Mouse (Mus musculus) ovary, postnatal 10 days (tissue): ENCODE measurements at regions not wholly inside any gene's neighbourhood (a gene's known extent, or its start where the extent isn't known, plus 50 kb on each side); places are given as distances from the start of the nearest gene placed in this dataset.

Experiments
- DNase-seq: peaks from one replicate; pipeline ENCODE4 v3.0.0; 2022; ENCODE audit warnings: low spot score

DNA sequence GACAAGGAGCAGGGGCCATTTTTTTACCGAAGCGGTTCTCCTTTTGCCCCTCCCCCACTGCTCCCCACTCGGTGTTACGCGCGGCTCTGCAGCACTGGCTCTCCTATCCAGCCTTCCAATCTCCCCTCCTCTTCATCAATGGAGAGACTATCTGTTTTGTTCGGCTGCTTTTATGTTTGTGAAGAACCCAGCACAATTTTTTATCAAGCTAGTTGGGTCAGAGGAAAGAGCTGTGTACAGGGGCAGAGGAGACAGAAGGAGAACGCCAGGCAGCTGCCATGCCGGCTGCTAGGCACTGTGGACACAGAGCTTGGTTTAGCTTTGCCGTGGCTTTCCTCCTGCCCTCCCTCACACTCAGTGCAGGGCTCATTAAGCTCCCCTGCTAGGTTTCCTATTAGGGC, 280.3 kb downstream of the Sox11 start:
- DNase-seq, result no peak

DNA sequence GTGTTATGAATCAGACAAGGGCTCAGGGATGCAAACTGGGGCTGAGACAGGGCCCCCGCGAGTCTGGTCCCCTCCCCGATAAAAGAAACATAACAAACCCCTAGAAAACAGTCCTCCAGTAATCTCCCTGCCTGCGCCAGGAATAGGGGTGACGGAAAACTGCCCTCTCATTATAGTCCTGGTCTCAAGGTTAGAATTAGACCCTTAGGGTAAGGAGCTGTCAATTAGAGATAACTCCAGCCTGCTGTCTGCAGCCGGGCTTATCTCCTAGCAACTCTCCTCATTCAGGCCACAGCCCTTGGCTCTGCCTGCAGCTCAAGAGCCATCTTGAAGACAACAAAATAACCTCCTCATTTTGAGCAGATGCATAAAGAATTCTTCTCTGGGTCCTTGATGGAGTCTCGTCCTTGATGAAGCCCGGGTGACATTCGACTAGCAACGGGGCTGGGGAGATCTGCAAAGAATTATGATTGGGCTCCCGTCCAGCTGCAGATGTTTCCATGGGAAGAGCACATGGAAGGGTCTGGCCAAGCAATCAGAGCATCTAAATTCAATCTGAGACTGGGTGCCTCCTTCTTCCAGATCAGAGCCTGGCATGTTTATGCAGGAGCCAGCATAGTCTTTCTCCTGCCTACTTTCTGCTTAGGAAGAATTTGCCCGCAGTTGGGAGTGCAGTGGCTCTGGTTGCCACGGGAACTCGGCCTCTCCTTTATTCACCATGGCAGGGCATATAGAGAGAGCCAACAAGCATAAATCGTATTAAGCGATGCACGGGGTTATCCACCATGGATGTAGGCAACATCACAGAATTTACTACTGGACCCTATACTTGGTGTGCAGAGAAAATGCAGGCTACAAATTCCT, 281.2 kb downstream of the Sox11 start:
- DNase-seq, result no peak

DNA sequence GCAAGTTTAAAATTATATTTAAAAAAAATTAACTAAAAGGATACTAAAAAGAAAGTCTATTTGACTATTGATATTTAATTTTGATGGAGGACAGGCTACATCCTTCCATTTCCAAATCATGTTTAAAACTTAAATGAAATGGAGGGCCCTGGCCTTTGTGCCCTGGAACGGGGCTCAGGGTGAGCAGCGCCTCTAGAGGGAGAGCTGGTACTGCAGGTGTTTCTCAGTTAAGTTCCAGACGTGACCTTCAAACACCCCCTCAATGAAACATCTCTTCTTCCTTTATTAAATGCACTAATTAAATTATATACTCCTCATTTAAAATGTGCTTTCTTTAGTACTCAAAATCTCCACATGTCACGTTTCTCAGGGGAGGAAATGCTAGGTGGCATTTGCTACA, 282.5 kb downstream of the Sox11 start:
- DNase-seq, result no peak

DNA sequence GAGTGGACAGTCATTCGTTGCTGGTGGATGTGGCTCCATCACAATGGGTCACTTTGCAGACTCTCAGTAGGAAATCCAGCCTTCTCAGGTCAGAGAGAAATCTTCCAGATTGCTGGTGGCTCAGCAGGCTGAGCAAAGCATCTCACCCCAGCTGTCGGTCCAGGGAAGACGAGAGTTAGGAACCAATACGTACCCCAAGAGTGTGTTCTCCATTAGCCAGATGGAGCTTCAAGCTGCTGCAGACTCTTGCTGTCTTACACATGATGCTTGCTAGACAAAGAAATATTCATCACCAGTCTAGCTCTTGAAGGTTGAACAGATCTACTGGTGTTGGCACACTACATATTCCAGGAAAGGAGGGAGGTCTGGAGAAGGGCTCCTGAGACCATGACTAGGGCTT, 288.0 kb downstream of the Sox11 start:
- DNase-seq, result no peak

DNA sequence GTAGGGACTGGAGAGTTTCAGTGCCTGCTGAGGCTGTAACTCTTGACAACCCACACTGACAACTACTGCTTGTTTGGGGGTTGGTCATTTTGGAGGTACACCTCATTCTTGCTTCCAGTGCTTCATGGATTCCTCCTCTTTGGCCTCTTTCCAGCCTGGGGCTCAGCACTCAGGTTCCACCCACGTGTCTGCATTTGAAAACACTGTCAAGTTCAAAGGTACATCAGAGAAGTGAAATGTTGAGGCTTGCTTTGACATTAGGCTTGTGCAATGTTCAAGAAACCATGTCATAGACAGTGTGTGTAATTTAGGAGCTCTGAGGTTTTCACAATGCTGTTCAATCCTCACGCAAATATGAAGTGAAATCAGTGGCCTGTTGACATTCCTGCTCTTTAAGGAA, 304.5 kb downstream of the Sox11 start:
- DNase-seq, result no peak

DNA sequence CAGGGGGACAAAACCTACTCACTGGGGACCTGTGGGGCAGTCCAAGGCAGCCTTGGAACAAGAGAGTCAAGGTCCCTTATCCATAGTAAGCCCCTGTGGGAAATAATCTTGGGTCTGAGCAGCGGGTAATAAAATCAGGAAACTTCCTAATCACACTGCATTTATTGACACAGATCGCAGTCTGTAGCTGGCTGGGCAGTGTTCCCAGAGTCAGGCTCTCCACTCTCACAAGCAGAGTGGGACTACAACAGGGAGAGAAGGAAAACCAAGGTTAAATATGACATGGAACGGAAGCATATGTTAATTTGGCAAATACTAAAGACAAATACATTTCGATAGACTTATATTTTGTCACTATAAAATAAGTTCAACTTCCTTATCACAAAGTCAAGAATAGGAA, 322.6 kb downstream of the Sox11 start:
- no peak for DNase-seq

DNA sequence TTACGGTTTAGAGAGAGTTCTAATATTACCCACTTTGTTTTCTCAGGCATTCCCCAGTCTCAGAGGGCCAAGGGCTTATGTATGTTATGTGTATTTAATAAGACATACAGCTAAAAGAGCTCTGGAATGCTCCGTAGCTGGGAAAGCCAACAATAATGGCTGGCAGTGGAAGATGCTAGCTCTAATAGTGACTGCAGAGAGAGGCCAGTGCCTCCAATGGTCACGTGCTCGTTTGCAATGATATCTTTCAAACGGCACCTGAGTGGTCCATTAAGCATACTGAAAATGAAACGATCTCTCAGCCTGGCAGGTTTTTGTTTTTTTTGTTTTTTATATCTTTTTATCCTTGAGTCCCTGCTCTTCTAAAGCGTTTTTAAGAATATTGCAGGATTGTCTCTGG, 324.0 kb downstream of the Sox11 start:
- DNase-seq, result no peak

DNA sequence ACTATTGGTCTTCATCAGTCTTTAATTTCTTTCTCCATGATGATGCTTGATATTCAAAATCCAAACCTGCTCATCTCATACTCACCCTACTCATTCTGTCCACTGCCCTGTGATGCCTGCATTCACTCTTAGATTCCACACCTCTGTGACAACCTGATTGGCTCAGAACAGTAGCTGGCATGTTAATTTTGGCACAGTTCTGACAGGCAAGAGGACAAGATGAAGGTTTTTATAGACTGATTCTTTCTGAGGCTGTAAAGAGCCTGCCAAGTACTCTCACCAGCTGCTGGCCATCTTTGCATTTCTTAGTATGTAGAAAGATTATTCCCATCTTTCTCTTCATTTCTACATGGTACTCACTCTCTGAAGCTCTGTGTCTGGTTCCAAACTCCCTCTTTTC, 343.1 kb downstream of the Sox11 start:
- DNase-seq, result no peak

DNA sequence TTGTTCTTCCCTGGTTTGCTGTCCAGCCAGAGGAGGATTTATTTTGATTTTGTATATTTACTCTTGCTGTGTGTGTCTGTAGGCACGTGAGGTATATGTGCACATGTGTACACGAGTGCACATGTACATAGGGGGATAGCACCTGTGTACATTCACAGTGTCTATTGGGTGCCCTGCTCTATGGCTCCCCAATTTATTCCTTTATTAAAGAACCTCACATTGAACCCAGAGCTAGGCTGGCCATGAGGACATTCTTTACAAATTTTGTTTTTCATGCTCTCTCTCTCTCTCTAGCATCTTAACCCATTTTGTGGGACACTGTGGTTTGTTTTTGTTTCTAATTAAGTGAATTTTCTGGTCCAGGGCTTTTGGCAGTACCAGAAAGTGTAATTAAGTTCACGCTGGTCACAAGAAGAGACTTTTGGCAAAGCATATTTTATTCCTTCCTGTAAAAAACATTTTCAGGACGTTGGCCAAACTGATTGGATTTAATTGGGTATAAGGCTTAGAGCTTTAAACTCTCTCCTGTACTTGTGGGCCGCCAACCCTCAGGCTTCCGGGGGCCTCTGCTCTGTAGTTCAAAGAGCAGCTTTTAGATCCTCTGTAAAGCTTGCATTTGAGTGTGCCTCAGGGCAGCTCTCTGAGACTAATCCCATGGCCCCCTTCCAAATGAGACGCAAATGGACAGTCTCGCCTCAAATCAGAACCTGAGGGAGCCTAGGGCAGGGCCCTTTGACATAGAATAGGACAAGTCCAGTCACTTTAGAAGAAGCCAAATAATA, 365.9 kb downstream of the Sox11 start:
- DNase-seq, result no peak

DNA sequence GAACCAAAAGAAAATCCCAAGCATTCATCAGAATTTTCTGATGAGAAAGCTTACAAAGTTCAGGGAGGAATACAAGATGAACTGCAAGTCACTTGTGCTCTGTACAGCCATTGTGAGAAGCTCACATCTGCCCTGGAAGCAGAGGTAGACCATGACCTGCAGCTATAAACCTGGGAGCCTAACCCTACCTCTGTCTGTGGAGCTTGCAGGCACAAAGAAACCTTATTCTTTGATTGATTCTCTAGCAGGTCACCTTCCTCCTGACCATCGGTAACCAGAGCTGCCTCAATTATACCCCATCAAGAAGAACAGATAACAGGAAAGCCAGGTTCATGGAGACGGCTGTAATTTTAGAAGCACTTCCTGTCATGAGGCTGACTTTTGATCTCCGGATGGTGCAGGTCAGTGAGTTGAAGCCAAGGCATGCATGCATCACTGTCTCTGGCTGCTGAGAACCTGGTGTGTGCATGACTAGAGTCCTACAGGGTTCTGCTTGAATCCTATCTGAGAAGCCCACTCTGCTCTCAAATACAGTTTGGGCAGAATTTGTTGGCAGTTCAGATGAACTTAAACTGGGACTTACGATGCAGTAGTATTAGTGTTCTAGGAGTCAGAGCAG, 369.8 kb downstream of the Sox11 start:
- no peak for DNase-seq

DNA sequence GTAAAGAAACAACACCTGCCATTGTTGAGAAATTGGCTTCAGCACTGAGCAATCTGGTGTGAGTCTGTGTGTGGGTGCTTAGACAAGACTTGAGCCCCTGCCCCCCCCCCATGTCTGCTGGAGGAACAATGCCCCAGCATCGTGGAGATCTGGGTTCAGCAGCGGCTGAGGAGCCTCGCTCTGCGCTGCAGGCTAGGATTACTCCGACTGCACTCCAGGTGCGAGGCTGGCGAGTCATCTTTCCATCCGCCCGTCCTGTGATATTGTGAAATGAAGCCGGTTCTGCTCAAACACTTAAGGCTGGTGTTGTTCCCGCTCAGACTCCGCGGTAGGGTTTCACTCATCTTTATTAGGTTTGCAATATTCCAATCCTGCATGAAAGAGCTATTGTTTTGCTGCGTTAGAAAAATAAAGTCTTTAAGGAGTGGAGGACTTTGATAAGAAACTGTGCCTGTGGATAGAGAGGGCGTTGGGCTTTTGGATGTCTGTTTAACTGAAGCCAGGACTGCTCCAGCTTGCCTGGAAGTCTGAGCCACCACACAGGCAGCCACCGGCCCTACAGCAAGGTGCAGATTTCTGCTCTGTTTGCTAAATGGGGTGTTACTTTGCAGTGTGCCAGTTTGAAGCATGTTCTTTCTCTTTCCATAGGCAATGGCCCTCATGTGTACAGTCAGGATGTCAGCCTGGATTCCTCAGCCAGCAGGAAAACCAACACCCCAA, 375.2 kb downstream of the Sox11 start:
- DNase-seq, result no peak

DNA sequence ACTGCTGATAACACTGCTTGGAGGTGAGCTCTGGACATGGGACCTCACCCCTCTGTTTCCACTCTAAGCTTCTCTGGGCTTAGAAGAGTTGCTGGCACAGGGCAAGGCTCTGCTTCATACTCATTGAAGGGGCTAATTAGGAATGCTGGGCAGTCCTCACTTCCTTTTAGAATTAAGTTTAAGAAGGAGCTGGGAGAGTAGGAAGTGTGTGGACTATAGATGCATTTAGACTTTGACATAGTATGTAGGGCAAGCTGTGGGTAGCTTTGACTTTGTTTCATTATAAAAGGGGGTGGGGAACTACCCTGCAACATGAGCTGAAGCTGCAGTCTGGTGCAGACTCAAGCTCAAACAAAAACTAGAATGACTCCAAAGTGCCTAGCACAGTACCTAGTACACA, 378.5 kb downstream of the Sox11 start:
- no peak for DNase-seq

DNA sequence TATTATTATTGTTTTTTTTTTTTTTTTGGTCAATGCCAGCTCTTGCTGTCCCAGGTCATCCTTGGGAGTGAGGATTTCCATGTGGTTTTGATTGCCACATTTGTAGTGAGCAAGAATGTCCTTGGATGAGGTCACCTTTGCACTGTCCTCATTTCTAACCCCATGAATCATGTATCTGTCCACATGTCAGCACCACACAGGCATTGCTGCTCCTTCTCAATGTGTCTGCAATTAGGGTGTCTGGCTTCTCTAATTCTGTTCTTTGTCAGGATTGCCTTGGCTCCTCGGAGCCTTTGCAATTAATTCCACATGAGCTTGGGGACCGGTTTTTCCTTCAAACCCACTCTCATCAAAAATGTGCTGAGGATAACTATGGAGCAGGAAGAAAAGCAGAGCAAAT, 402.5 kb downstream of the Sox11 start:
- no peak for DNase-seq

DNA sequence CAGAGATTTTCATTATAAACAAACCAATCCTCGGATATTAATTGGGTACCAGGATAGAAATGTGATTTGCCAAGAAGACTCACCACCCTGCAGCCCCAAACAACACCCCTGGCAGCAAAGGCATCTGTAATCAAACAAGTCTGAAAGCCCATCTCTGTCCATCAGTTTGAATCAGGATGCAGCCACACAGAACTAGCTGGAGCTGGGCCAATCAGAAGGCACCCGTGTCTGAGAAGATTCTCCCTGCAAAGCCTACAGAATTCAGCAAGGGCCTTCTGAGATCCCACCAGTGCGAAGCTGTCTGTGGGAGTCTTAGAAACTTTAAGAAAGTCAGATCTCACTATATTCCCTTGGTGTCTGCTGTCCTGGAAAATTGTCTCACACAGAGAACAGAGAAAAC, 404.5 kb downstream of the Sox11 start:
- no peak for DNase-seq

DNA sequence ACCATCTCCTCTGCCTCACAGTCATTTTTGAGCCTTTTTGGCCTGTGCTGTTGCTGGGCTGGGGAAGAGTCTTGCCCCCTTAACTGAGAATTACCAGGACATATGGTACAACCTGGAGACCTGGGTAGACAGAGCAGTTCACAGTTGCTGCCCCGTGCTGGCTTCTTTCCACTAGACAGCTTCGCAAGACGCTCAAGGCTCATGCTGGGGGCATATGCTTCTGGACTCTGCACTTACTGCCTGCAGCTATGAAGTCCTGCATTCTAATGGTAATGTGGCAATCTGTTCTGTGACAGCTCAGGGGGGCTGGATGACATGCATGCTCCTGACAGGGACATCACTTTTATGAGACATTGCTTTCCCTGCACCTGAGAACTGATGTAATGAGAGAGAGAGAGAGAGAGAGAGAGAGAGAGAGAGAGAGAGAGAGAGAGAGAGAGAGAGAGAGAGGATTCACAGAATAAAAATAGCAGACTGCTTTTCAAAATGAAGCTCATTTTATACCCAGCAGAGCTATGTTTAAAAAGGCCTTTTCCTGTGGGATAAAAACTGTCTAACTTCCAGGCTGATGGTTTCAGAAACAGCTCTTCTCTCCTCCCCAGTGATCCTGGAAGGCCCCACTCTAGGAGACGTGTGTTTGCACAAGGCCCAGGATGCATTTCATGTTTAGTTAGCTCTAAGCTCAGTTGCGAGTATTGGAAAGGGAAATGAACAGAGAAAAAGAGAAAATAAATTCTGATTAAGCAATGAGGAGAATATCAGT, 405.5 kb downstream of the Sox11 start:
- DNase-seq, result no peak

DNA sequence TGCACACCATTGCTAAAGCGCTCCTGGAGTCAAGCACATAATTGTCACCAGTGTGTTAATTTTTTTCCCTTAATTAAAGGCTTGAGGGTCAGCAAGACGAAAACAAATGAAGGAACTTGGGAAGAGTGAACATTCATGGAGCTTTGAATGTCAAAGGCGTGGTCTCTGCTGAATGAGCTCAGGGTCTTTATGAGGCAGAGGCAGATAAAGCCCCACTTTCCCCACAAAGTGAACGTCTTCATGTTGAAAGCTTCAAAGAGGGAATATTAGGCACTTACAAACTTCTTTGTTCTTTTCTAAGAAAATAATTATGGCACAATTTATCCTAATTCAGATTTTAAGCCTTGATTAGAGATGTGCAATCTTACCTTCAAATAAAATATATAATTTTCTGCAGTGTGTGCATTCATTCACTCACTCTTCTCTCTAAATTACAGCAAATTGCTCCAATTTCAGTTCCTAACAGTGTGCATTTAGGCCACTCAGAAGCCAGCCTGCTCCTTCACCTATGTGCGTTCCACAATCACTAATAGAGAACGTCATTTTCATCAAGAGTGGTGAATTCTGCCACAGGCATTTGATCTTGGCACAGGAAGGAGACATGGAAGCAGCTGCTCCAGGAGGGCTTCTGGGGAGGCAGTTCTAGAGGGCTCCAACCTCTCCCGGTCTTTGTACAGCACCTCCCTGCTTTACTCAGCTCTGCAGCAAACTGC, 412.1 kb downstream of the Sox11 start:
- no peak for DNase-seq

DNA sequence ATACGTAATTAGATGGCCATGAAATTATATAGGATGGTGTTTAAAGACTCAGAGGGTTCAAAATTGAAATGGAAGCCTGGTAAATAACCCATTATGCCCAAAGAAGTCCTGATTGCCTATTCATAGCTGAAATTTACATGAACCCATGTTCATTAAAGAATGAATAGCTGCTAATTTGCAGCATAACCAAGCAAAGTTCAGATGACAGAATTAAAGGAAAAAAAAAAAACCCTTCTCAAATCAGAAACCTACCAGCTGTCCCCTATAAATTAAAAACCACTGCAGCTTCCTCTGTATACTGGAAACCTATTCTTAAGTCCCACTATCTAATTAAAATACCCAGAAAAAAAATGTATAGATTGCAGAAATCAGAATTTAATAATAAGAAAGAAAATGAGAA, 436.2 kb downstream of the Sox11 start:
- DNase-seq, result no peak

DNA sequence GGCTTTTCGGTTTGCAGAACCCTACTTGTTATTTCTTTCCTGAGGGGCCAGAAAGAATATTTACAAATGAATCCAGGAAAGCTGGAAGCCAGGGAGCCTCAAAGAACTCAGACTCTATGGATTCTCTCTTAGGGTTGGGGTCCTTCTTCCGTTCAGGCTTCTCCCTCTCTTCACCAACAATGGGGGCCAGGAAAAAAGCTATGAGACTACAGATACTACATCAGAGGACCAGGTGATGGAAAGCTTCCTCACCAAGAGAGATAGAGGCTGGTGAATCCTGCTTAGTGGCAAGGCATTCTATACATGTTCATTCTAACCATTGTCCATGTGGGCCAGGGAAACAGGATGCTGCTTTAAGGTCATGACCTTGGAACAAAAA, 434.9 kb downstream of the Cmpk2 start:
- DNase-seq, result no peak

DNA sequence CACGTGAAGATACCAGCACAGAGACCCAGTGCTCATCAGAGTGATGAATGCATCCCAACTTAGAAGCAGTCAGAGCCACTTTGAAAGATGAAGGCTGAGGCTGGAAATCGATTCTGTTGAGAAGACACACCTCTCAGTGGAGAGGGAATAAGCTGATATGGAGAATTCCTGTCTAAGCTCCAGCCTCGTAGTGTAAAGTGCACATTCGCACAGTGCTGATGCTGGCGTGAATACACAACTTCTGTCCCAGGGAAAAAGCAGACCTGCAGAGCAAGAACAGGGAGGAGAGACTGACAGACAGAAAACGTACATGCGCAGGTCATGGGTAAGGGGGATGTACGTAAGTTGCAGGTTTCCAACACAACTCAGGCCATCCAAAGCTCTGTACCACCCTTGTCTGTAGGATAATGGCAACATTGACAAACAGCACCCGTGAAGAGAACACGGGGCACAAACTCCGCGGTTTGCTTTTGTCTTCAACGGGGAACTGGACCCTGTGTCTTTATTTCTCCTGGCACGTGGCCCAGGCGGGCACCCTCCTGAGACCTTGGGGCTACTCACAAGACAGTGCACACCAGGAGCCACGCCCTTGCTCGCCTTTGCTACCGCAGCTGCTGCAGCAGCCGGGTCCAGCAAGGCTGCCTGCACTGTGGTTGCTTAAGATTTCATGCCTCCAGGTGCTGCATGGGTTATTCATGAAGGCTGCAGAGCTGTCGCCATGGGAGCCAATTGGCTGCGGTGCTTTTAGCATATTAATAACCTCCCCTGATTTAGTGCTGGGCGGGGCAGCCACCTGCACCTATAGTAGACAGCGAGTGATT, 434.3 kb downstream of the Cmpk2 start:
- no peak for DNase-seq

DNA sequence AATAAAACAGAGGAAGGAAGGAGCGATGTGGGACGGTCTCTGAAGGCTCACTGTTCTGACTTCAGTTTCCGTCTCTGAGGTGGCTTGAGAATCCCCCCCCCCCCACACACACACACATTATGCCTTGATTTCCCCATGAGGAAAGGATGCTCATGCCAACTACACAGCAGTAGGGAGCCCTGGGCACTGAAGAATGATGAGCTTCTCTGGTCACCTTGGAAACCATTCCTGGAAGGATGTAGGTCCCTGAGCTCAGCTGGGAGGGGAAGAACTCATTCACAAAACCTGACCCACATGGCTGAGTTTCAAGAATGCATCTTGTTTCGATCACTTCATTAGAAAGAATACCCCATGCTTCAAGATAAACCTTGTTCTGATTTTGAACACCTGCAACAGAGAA, 422.2 kb downstream of the Cmpk2 start:
- no peak for DNase-seq
